Mouse (Mus musculus): Measurements from ENCODE around the gene Zmiz2.
A peak's percentile ranks its signal among the peaks of the same experiment; 100 is the strongest.
"Not testable (repeated sequence)": the region's sequence is repeated elsewhere in the genome, so short reads cannot be mapped to it uniquely, and the experiment has no call there.

The Zmiz2 gene

DNA sequence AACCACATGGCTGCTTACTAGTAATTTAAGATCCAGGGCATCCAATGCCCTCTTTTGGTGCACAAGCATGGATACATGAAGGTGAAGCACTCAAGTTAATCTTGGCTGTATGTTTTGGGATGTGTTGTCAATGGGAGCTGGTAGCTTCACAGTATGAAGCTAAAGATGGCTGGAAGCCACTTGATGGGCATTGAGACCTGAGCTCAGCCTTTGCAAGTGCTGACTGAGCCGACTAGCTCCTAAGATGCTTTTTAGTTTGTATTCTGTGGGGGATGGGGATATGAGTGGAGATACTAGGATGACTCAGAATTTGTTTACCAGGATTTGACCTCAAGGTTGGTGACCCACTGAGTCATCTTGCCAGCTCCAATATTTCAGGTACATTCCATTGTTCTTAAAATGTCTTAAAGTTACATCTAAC is 31.4 kb downstream of the Zmiz2 start:
- no peak for DNase-seq (ENCODE audit: low read depth, low spot score)

DNA sequence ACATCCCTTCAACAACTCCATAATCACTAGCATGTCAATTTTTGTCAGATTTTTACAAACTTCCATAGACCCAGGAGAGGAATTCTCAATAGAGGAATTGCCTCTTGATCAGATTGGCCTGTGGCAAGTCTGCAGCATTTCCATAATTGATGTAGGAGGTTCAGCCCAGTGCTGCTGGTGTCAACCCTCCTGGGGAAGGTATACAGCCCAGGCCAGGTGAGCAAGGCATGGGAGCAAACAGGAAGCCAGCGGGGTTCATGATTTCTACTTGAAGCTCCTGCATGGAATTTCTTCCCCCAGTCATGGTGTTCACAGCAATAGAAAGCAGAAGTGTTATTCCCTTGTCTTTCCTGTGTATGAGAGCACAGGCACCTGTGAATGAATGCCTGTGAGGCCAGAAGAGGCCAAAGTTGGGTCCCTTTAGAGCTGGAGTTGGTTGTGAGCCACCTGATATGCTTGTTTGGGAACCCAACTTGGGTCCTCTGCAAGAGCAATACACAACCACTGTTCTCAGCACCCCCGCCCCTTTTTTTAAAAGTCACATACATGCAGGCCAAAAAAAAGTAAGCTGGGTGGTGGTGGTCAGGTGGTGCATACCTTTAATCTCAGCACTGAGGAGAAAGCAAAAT is 32.0 kb downstream of the Zmiz2 start:
- DNase-seq (ENCODE audit: low read depth, low spot score) = no peak

DNA sequence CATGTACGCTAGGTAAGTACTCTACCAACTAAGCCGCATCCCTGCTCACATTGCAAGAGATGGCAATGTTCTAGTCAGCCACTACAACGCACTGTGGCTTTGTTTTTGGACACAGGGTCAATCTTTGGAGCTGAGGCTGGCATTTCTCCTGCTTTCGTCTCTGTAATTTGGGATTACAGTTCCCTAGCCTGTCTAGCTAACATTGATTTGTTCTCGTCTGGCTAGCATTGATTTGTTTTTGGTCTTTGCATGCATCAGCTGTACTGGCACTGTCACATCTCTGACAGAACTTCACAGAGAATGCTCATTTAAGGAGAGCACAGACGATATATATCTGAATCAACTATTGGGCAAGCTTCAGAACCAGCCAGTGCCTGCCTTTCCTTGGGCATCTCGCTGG is 41.3 kb downstream of the Zmiz2 start:
- DNase-seq (ENCODE audit: low read depth, low spot score) = no peak

DNA sequence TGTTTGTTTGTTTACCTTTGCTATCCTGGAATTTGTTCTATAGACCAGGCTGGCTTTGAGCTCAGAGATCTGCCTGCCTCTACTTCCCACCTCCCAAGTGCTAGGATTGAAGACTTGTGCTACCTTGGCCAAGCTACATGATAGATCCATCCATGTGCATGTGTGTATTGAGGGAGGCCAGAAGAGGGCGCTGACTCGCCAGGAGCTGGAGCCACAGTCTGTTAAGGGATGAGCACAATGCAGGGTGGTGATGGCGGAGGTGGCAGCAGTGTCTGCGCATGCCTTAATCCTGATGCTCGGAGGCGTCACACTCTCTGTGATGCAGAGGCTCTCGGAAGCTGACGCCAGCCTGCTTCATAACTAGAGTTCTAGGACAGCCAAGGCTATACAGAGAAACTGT is 47.6 kb downstream of the Zmiz2 start:
- DNase-seq (ENCODE audit: low read depth, low spot score) = no peak

DNA sequence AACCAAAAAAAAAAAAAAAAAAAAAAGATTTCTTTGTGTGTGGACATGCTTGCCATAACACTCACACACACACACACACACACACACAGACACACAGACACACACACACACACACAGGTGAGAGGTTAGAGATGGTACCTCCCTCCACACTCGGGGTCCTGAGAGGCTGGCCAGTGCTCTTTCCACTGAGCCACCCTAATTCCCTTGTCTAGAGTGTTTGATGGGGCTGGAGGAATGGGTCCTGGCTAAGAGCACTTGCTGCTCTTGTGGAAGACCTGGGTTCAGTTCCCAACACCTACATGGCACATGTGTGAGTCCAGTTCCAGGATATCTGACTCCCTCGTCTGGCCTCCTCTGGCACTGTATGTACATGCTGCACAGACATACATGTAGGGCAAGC is 48.8 kb downstream of the Zmiz2 start:
- DNase-seq (ENCODE audit: low read depth, low spot score) = no peak

DNA sequence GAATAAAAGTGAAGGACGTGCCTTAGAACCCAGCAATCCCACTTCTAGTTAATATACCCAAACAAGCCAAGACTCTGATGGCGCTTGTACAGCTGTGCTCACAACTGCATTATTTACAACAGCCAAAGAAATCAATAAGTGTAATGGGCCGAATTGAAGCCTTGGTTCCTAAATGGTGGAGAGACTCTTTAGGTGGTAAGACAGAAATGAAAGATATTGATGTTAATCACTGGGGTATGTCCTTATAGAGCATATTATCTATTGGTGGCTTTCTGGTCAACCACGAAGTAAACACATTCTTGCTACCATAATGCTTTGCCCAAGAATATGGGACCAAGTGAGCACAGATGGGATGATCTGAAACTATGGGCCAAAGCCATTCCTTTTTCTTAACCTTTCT is 51.3 kb downstream of the Zmiz2 start:
- DNase-seq (ENCODE audit: low read depth, low spot score) = no peak

DNA sequence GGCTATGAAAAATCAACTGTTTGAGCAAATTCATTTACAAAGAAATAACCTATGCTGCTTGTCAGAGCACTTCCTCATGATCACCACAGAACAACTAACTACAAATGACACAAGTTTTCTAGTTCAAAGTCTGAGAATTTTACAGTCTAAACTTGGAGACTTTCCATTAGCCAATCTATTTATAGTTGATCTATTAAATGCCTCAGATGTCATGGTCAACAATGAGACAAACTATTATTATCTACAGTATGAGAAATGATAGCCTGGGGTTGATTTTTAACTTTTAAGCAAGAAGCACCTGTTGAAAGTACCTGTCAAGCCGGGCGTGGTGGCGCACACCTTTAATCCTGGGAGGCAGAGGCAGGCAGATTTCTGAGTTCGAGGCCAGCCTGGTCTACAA is 53.7 kb downstream of the Zmiz2 start:
- DNase-seq (ENCODE audit: low read depth, low spot score) = no peak

DNA sequence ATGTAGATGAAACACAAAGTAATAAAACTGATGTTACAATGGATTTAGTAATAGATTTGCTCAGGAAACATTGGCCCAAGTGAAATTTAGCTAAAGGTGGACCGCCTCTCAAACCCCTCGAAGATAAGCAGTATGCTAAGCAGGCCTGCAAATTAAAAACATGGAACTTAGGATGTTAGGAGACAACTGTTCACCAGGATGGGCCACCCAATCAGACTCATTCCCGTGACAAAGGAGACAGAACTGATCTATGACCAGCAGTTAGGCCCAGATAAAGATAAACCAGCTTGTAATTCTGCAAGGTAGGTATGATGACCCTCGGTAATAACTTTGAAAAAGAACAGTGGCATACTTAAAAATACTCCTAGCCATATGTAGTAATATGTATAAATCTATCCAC is 54.2 kb downstream of the Zmiz2 start:
- peak; percentile 21 for DNase-seq (ENCODE audit: low read depth, low spot score)

DNA sequence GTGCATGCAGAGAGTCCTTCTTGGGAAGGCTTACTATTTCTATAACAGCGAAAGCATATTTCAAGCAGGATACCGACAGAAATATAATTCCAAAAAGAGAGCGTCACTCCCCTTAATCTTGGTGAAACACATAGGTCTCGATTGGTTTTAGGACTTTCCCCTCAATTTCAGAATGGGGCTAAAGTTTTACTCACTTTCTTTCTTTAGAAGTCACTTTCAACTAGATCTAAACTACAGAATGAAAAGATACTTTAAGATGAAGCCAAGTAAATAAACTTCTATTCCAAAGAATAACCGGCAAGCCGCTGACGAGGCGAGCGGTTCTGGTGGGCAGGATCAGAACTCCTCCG is 54.8 kb downstream of the Zmiz2 start:
- peak; percentile 33 for DNase-seq (ENCODE audit: low read depth, low spot score)

DNA sequence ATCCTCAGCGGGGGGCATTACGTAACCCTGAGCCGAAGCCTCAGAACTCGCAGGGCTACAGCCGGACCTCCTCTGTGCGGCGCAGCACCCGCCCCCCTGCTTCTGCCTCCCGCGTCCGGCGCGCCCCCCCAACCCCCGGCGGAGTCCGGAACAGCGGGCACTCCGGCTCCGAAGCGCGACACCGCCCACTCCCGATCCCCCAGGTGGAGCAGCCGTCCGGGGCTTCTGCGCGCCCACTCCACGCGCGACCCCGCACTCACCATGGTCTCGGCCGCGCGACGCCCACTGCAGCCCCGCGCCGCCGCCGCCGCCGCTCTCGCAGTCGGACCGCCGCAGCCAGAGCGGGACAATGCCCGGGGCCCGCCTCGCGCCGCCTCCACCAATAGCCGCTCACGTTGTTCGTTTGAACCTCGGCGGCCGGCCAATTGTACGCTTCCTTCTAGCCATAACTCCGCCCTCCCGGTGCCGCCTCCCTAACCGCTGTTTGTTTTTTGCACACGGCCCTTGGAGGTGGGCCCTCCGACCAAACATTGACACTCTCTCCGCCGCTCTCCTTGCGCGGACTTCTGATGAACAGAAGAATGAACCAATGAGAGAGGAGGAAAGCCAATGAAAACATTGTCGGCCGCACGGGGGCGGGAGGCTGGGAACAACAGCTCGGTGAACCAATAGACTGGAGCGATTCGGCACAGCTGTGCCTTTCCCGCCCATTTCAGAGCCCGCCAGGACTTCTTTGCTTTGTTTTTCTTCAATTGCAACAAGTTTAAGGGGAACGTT is 55.4 kb downstream of the Zmiz2 start, which contains the start of gene H2afv:
Gene H2afv (minus strand): TSS at position 367 of the 777 bp plus-strand sequence.
- peak; percentile 99 for DNase-seq (ENCODE audit: low read depth, low spot score)

DNA sequence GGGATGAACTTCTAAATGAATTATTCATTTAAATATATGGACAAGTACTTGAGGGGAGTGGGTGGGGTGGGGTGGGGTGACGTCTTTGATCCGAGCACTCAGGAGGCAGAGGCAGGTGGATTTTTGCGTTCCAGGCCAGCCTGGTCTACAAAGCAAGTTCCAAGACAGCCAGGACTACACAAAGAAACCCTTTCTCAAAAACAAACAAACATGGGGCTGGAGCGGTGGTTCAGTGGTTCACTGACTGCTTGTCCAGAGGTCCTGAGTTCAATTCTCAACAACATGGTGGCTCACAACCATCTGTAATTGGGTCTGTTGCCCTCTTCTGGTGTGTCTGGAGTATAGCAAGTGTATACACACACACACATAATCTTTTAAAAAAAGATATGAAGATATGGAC is 56.6 kb downstream of the Zmiz2 start:
- no peak for DNase-seq (ENCODE audit: low read depth, low spot score)

DNA sequence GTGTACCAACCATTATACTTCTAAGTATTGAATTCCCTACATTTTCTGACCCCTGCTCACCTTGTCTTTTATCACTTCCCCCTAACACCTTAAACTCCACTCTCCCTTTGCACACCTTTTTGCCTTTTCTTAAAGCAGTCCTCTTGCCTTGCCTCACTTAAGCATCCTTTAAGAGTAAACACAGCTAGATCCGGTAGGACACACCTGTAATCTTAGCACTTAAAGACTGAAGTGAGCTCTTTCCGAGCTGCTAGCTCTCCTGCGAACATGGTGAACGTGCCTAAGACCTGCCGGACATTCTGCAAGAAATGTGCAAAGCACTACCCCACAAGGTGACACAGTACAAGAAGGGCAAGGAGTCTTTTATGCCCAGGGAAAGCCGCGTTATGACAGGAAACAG is 57.1 kb downstream of the Zmiz2 start:
- DNase-seq (ENCODE audit: low read depth, low spot score) = no peak

DNA sequence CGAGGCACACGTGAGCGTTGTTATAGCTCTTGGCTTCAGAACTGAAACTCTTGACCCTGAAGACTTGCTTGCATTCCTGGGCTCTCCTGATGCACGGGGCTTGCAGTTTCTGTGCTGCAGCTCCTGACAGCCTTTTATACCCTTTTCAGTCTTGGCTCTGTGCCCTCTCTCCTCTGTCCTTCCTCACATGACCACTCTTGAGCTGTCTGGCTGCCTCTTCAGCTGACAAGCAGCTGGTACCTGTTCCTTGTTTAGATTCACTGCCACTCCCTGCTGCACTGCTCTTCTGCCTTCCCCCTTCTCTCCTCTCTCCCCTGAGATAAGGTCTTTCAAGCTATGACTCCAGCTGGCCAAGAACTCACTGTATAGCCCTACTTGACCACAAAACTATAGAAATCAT is 58.6 kb downstream of the Zmiz2 start:
- DNase-seq (ENCODE audit: low read depth, low spot score) = no peak

DNA sequence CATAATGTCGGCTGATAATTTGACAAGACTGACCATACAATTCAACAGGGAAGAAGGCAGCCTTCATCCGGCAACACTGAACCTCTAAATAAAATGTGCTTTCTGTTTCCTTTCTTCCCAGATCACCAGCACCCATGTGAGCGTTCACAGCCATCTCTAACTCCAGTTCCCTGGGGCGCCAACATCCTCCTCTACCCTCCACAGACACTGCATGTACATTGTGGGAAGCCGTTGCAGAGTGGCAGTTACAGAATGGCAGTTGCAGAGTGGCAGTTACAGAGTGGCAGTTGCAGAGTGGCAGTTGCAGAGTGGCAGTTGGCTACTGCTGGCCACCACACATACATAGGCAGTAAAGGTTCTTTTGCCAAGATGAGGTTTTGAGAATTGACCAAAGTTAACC is 59.3 kb downstream of the Zmiz2 start:
- DNase-seq (ENCODE audit: low read depth, low spot score) = not testable (repeated sequence)
